Mouse (Mus musculus) liver, adult 2 months (tissue): Measurements from ENCODE around the gene Ahcyl2. TPM values are rescaled to one million over a fixed set of nuclear protein-coding genes. Genes with fewer than 3 reads are reported as not detected.

Experiments
- DNase-seq: peaks from one replicate; pipeline ENCODE4 v3.0.0-alpha.2; 2011; ENCODE audit warnings: low read depth, low spot score; ENCODE audit errors: extremely low read depth
- H3K27ac ChIP-seq: fragments of 200-500 bp; replicated peaks from 2 replicates; pipeline ENCODE4 v1.5.1; 2012; ENCODE audit warnings: low read depth, mild to moderate bottlenecking, control low read depth, inconsistent platforms, low read length; ENCODE audit not compliant: insufficient read depth
- H3K27me3 ChIP-seq: fragments of 200-500 bp; 2 replicates; pipeline ENCODE4 v1.6.1; 2012; ENCODE audit warnings: mild to moderate bottlenecking, moderate library complexity, low read length, inconsistent platforms; ENCODE audit not compliant: control insufficient read depth, insufficient read depth
- H3K36me3 ChIP-seq: fragments of 200-500 bp; 2 replicates; pipeline ENCODE4 v1.6.1; 2012; ENCODE audit warnings: low read length, inconsistent platforms; ENCODE audit not compliant: control insufficient read depth, insufficient read depth
- H3K4me1 ChIP-seq: fragments of 200-500 bp; 2 replicates; pipeline ENCODE4 v1.6.1; 2011; ENCODE audit warnings: low read length; ENCODE audit not compliant: control insufficient read depth, insufficient read depth
- H3K4me3 ChIP-seq: fragments of 200-500 bp; 2 replicates; pipeline ENCODE4 v1.5.1; 2011; ENCODE audit warnings: low read depth, mild to moderate bottlenecking, control low read depth, low read length, moderate library complexity; ENCODE audit not compliant: insufficient read depth
- H3K79me2 ChIP-seq: fragments of 200-500 bp; 2 replicates; pipeline ENCODE4 v1.6.1; 2012; ENCODE audit warnings: inconsistent platforms, mild to moderate bottlenecking, low read length, moderate library complexity; ENCODE audit not compliant: control insufficient read depth, insufficient read depth
- H3K9ac ChIP-seq: fragments of 200-500 bp; 2 replicates; pipeline ENCODE4 v1.6.1; 2012; ENCODE audit warnings: low read depth, mild to moderate bottlenecking, control low read depth, inconsistent platforms, low read length
- CTCF ChIP-seq: fragments of 200-500 bp; IDR thresholded peaks from 2 replicates; pipeline ENCODE4 v1.5.1; 2011; ENCODE audit warnings: low read depth, low read length, control low read depth
- POLR2A ChIP-seq: fragments of 200-500 bp; IDR thresholded peaks from 2 replicates; pipeline ENCODE4 v1.6.1; 2011; ENCODE audit warnings: low read length, control low read depth; ENCODE audit not compliant: insufficient read depth; ENCODE audit errors: extremely low read depth
- WGBS: fragments of 180-500 bp; shearing (Covaris S2); methylation state at CpG from one replicate; pipeline ENCODE4 v1.1.7; 2018; 5-methylcytosine and 5-hydroxymethylcytosine counted together
- polyA plus RNA-seq: library from polyadenylated mRNA; depleted of rRNA; stranded (reverse); fragments of >200 nt; gene quantifications from 2 replicates; pipeline ENCODE4 v1.2.3, GENCODE M21; 2012
- total RNA-seq: library from RNA; depleted of rRNA; stranded (reverse); fragments of >200 nt; gene quantifications from 2 replicates; pipeline ENCODE4 v1.2.3, GENCODE M21; 2014

Ahcyl2 gene
- total and polyA plus RNA-seq, 2 experiments = 7.4 to 8.9 TPM

GRCm38 (mm10) chr6:29913673-29914072 lies 145.9 kb downstream of the Ahcyl2 start:
- no peak for DNase-seq
- Histone ChIP-seq H3K27ac (no peak overlapping the region), H3K27me3 (no peaks in the 10 kb centered on the region), H3K9ac (no peak overlapping the region), H3K4me3 (no peak overlapping the region), H3K4me1 (peaks cover 4% of the 10 kb centered on the region), H3K36me3 (peaks cover 24% of the 10 kb centered on the region), H3K79me2 (no peaks in the 10 kb centered on the region)
- TF ChIP-seq POLR2A (no peak), CTCF (no peak)
- 31% methylated on average over 1 of the region's 1 CpGs for WGBS

GRCm38 (mm10) chr6:29914136-29914535 lies 146.3 kb downstream of the Ahcyl2 start:
- Histone ChIP-seq H3K9ac (no peak overlapping the region), H3K27ac (no peak overlapping the region), H3K36me3 (peaks cover 19% of the 10 kb centered on the region), H3K79me2 (no peaks in the 10 kb centered on the region), H3K4me3 (no peak overlapping the region), H3K27me3 (no peaks in the 10 kb centered on the region), H3K4me1 (peaks cover 4% of the 10 kb centered on the region)
- DNase-seq = no peak
- TF ChIP-seq CTCF = no peak
- TF ChIP-seq POLR2A = no peak

- no peak overlapping the region for H3K27ac ChIP-seq
- H3K4me3 ChIP-seq = no peak overlapping the region
- no peak for DNase-seq
- H3K4me1 ChIP-seq = peaks cover 4% of the 10 kb centered on the region
- no peaks in the 10 kb centered on the region for H3K27me3 ChIP-seq
- TF ChIP-seq POLR2A = no peak
- no peak for TF ChIP-seq CTCF
- H3K79me2 ChIP-seq = no peaks in the 10 kb centered on the region
- H3K36me3 ChIP-seq = peaks cover 6% of the 10 kb centered on the region; the same call in 1 of the 2 replicates
- 56% methylated on average over 9 of the region's 9 CpGs for WGBS
- H3K9ac ChIP-seq = no peak overlapping the region
Measured at GRCm38 (mm10) chr6:29915836-29916235, 148.0 kb downstream of the Ahcyl2 start.

- H3K36me3 ChIP-seq = no peaks in the 10 kb centered on the region
- under 1% methylated on average over 67 of the region's 67 CpGs for whole genome bisulfite sequencing
- no peak within 1 kb of the TSS for H3K27ac ChIP-seq
- H3K9ac ChIP-seq = peak within 1 kb of the TSS; percentile 72
- peaks cover 4% of the 10 kb centered on the region for H3K4me1 ChIP-seq
- no peaks in the 10 kb centered on the region for H3K27me3 ChIP-seq
- peak; percentile 47 for DNase-seq
- TF ChIP-seq CTCF (no peak), POLR2A (0 out of 2 replicates have a peak, but pooled peaks have one; percentile 20)
- no peaks in the 10 kb centered on the region for H3K79me2 ChIP-seq
- peak within 1 kb of the TSS; percentile 89 for H3K4me3 ChIP-seq
Measured at GRCm38 (mm10) chr6:29916530-29917382, 148.9 kb downstream of the Ahcyl2 start, which contains the start of gene Strip2. Gene Strip2, plus strand, starts transcription at chr6:29917012.

GRCm38 (mm10) chr6:29917383-29917720 lies 149.5 kb downstream of the Ahcyl2 start:
- Histone ChIP-seq H3K27ac (no peak overlapping the region), H3K4me3 (peak overlapping the region; percentile 89), H3K4me1 (peaks cover 4% of the 10 kb centered on the region), H3K79me2 (no peaks in the 10 kb centered on the region), H3K27me3 (no peaks in the 10 kb centered on the region), H3K36me3 (no peaks in the 10 kb centered on the region), H3K9ac (peak overlapping the region; percentile 72; the same call in 1 of the 2 replicates)
- 1% methylated on average over 21 of the region's 21 CpGs for WGBS
- no peak for TF ChIP-seq CTCF
- TF ChIP-seq POLR2A = no peak
- no peak for DNase-seq

- peaks cover 4% of the 10 kb centered on the region for H3K4me1 ChIP-seq
- no peaks in the 10 kb centered on the region for H3K27me3 ChIP-seq
- 64% methylated on average over 4 of the region's 4 CpGs for WGBS
Measured at GRCm38 (mm10) chr6:29917947-29918346, 150.1 kb downstream of the Ahcyl2 start.

More at GRCm38 (mm10) chr6:29917947-29918346, 150.1 kb downstream of the Ahcyl2 start:
- no peak overlapping the region for H3K9ac ChIP-seq
- no peaks in the 10 kb centered on the region for H3K79me2 ChIP-seq
- no peak for TF ChIP-seq POLR2A
- no peak for TF ChIP-seq CTCF
- H3K27ac ChIP-seq = no peak overlapping the region
- no peaks in the 10 kb centered on the region for H3K36me3 ChIP-seq
- DNase-seq = no peak
- no peak overlapping the region for H3K4me3 ChIP-seq
